Mouse (Mus musculus): ENCODE measurements around the gene Acot4. TPM values are rescaled to one million over a fixed set of nuclear protein-coding genes. Genes with fewer than 3 reads are reported as not detected.
"Not testable (repeated sequence)": the region's sequence is repeated elsewhere in the genome, so short reads cannot be mapped to it uniquely, and the experiment has no call there.

The Acot4 gene
- 1 to 10 TPM; 1.3 to 1.5 TPM for total RNA-seq (2021)

GRCm38 (mm10) chr12:84038241-84038640, at the start of gene Acot4:
Gene Acot4 (plus strand): TSS chr12:84038379.
- DNase-seq = peak; percentile 16

- DNase-seq = no peak
These were observed 49.7 kb upstream of the Acot4 start for GRCm38 (mm10) chr12:83988483-83988882.

GRCm38 (mm10) chr12:83989378-83989777, 48.8 kb upstream of the Acot4 start:
- DNase-seq = no peak

- DNase-seq = no peak
These were observed 41.0 kb upstream of the Acot4 start for GRCm38 (mm10) chr12:83997221-83997620.

- DNase-seq = no peak
These were observed 39.7 kb upstream of the Acot4 start for GRCm38 (mm10) chr12:83998341-83999107.

GRCm38 (mm10) chr12:83999237-83999636, 38.9 kb upstream of the Acot4 start:
- DNase-seq = peak; percentile 90

GRCm38 (mm10) chr12:84000418-84000817, 37.8 kb upstream of the Acot4 start:
- DNase-seq = no peak

- no peak for DNase-seq
These were observed 34.3 kb upstream of the Acot4 start for GRCm38 (mm10) chr12:84003866-84004265.

GRCm38 (mm10) chr12:84008251-84008650, 29.9 kb upstream of the Acot4 start:
- DNase-seq = no peak

- DNase-seq = no peak
These were observed 29.4 kb upstream of the Acot4 start for GRCm38 (mm10) chr12:84008729-84009128.

- DNase-seq = peak; percentile 80
These were observed 28.8 kb upstream of the Acot4 start, which contains the start of gene Acot1 for GRCm38 (mm10) chr12:84009171-84009965. Gene Acot1 (plus strand): TSS chr12:84009490.

- DNase-seq = no peak
These were observed 28.0 kb upstream of the Acot4 start for GRCm38 (mm10) chr12:84010201-84010600.

GRCm38 (mm10) chr12:84011251-84012040, 26.7 kb upstream of the Acot4 start:
- peak; percentile 83 for DNase-seq

GRCm38 (mm10) chr12:84013130-84013529, 25.0 kb upstream of the Acot4 start:
- DNase-seq = no peak

- no peak for DNase-seq
These were observed 24.5 kb upstream of the Acot4 start for GRCm38 (mm10) chr12:84013701-84014100.

GRCm38 (mm10) chr12:84020528-84020927, 17.7 kb upstream of the Acot4 start:
- peak; percentile 84 for DNase-seq

GRCm38 (mm10) chr12:84022266-84022665, 15.9 kb upstream of the Acot4 start:
- DNase-seq = not testable (repeated sequence)

- no peak for DNase-seq
These were observed 15.0 kb upstream of the Acot4 start for GRCm38 (mm10) chr12:84023052-84023745.

GRCm38 (mm10) chr12:84025888-84026287, 12.3 kb upstream of the Acot4 start:
- no peak for DNase-seq

- not testable (repeated sequence) for DNase-seq
These were observed 9.9 kb upstream of the Acot4 start for GRCm38 (mm10) chr12:84028328-84028727.

GRCm38 (mm10) chr12:84029043-84029442, 9.1 kb upstream of the Acot4 start:
- DNase-seq = not testable (repeated sequence)
